Mouse (Mus musculus): ENCODE data around the gene Frs2.

GRCm38 (mm10) chr10:117149942-117150617, 1.7 kb upstream of the Frs2 start:
- TF ChIP-seq CTCF (IDR thresholded peaks at IDR 0.05; ENCODE audit: control insufficient read depth, insufficient read depth, low read length): no peak
- TF ChIP-seq POLR2A (IDR thresholded peaks at IDR 0.05; ENCODE audit: borderline replicate concordance, control insufficient read depth, low read depth, low read length): no peak
